Mouse (Mus musculus) hindbrain, embryonic 11.5 days (tissue): ENCODE measurements around the gene Vasp. TPM values are rescaled to one million over a fixed set of nuclear protein-coding genes. Genes with fewer than 3 reads are reported as not detected.

Experiments used
- ATAC-seq: fragments of 200-750 bp; cut with Nextera tagmentation; 2 replicates; pipeline ENCODE4 v1.8.0; 2017; ENCODE audit warnings: mild to moderate bottlenecking, moderate TSS enrichment, moderate library complexity; ENCODE audit not compliant: low FRiP score
- DNase-seq: peaks from one replicate; pipeline ENCODE4 v3.0.0-alpha.2; 2015; ENCODE audit warnings: low spot score
- H3K27ac ChIP-seq: fragments of 300-500 bp; sonication (generic); 2 replicates; pipeline ENCODE4 v1.5.1; 2014; ENCODE audit warnings: mild to moderate bottlenecking, low read depth, low read length
- H3K27me3 ChIP-seq: fragments of 300-500 bp; sonication (generic); 2 replicates; pipeline ENCODE4 v1.6.1; 2014; ENCODE audit warnings: mild to moderate bottlenecking, low read length, moderate library complexity, mixed read lengths; ENCODE audit not compliant: control insufficient read depth, insufficient read depth
- H3K36me3 ChIP-seq: fragments of 300-500 bp; sonication (generic); 2 replicates; pipeline ENCODE4 v1.6.1; 2014; ENCODE audit warnings: mild to moderate bottlenecking, low read length, moderate library complexity, mixed read lengths; ENCODE audit not compliant: control insufficient read depth, insufficient read depth
- H3K4me1 ChIP-seq: fragments of 300-500 bp; sonication (generic); replicated peaks from 2 replicates; pipeline ENCODE4 v1.6.1; 2014; ENCODE audit warnings: low read length, mixed read lengths; ENCODE audit not compliant: control insufficient read depth, insufficient read depth
- H3K4me2 ChIP-seq: fragments of 300-500 bp; sonication (generic); replicated peaks from 2 replicates; pipeline ENCODE4 v1.6.1; 2014; ENCODE audit warnings: mild to moderate bottlenecking, low read depth, low read length
- H3K4me3 ChIP-seq: fragments of 300-500 bp; sonication (generic); 2 replicates; pipeline ENCODE4 v1.5.1; 2014; ENCODE audit warnings: low read depth, low read length
- H3K9ac ChIP-seq: fragments of 300-500 bp; sonication (generic); 2 replicates; pipeline ENCODE4 v1.6.1; 2014; ENCODE audit warnings: low read depth, low read length
- H3K9me3 ChIP-seq: fragments of 300-500 bp; sonication (generic); 2 replicates; pipeline ENCODE4 v1.6.1; 2016; ENCODE audit warnings: low read length; ENCODE audit not compliant: control insufficient read depth
- WGBS: fragments of 180-500 bp; shearing (Covaris S2); extraction: QIAGEN DNeasy Blood & Tissue Kit; methylation state at CpG from one replicate; pipeline ENCODE4 v1.1.7; 2014; 5-methylcytosine and 5-hydroxymethylcytosine counted together
- polyA plus RNA-seq: library from polyadenylated mRNA; unstranded; fragments of >200 nt; fragmentation: Nextera tagmentation; extraction: Ambion mirVana; gene quantifications from 2 replicates; pipeline ENCODE4 v1.2.1, GENCODE M21; 2014

The Vasp gene
- polyA plus RNA-seq, 1 experiment from 2014 or later, result 29.2 TPM

GRCm38 (mm10) chr7:19228793-19229148 is 42.8 kb downstream of the Vasp start:
- 0% methylated on average over 14 of the region's 14 CpGs for WGBS
- Histone ChIP-seq H3K4me3 (peak overlapping the region; percentile 50), H3K36me3 (no peaks in the 10 kb centered on the region), H3K27me3 (no peaks in the 10 kb centered on the region), H3K27ac (peak overlapping the region; percentile 64; the same call in 1 of the 2 replicates), H3K9ac (peak overlapping the region; percentile 31), H3K9me3 (no peaks in the 10 kb centered on the region), H3K4me1 (peaks cover 6% of the 10 kb centered on the region), H3K4me2 (peak overlapping the region; percentile 54)
- DNase-seq (no peak), ATAC-seq (no peak)

- ATAC-seq (peak; percentile 95), DNase-seq (peak; percentile 100)
- Histone ChIP-seq H3K4me3 (peak within 1 kb of the TSS; percentile 50), H3K9ac (peak within 1 kb of the TSS; percentile 80), H3K27ac (peak within 1 kb of the TSS; percentile 98), H3K4me1 (peaks cover 6% of the 10 kb centered on the region), H3K27me3 (no peaks in the 10 kb centered on the region), H3K4me2 (peak within 1 kb of the TSS; percentile 80), H3K36me3 (no peaks in the 10 kb centered on the region), H3K9me3 (no peaks in the 10 kb centered on the region)
- WGBS, result under 1% methylated on average over 89 of the region's 91 CpGs
These were observed 43.5 kb downstream of the Vasp start, which contains the start of gene Opa3 for GRCm38 (mm10) chr7:19227883-19228792. TSS of gene Opa3 (plus strand) at chr7:19228334.

GRCm38 (mm10) chr7:19226817-19227797 is 44.5 kb downstream of the Vasp start:
- DNase-seq, result peak; percentile 59
- Histone ChIP-seq H3K4me1 (peaks cover 6% of the 10 kb centered on the region), H3K27ac (peak overlapping the region; percentile 98), H3K27me3 (no peaks in the 10 kb centered on the region), H3K4me2 (peak overlapping the region; percentile 80), H3K36me3 (no peaks in the 10 kb centered on the region), H3K9ac (peak overlapping the region; percentile 80), H3K4me3 (peak overlapping the region; percentile 50), H3K9me3 (no peaks in the 10 kb centered on the region)
- 21% methylated on average over 20 of the region's 20 CpGs for WGBS
- peak; percentile 36 for ATAC-seq

GRCm38 (mm10) chr7:19224933-19225332 is 46.7 kb downstream of the Vasp start:
- WGBS, result 78% methylated on average over 4 of the region's 4 CpGs
- no peaks in the 10 kb centered on the region for H3K36me3 ChIP-seq
- DNase-seq (no peak), ATAC-seq (no peak)
- H3K4me3 ChIP-seq, result no peak overlapping the region
- peaks cover 6% of the 10 kb centered on the region for H3K4me1 ChIP-seq
- H3K27ac ChIP-seq, result no peak overlapping the region
- no peaks in the 10 kb centered on the region for H3K9me3 ChIP-seq
- no peak overlapping the region for H3K4me2 ChIP-seq
- no peak overlapping the region for H3K9ac ChIP-seq
- H3K27me3 ChIP-seq, result no peaks in the 10 kb centered on the region

GRCm38 (mm10) chr7:19222875-19223274 is 48.7 kb downstream of the Vasp start:
- Histone ChIP-seq H3K9ac (no peak overlapping the region), H3K9me3 (no peaks in the 10 kb centered on the region), H3K4me1 (0 out of 2 replicates have a peak, but pooled peaks cover 2% of the 10 kb centered on the region), H3K27me3 (no peaks in the 10 kb centered on the region), H3K36me3 (no peaks in the 10 kb centered on the region), H3K27ac (no peak overlapping the region), H3K4me3 (no peak overlapping the region), H3K4me2 (no peak overlapping the region)
- WGBS, result 93% methylated on average over 14 of the region's 14 CpGs
- no peak for ATAC-seq
- DNase-seq, result no peak

GRCm38 (mm10) chr7:19222189-19222588 is 49.4 kb downstream of the Vasp start:
- Histone ChIP-seq H3K4me1 (0 out of 2 replicates have a peak, but pooled peaks cover 2% of the 10 kb centered on the region), H3K9ac (no peak overlapping the region), H3K9me3 (no peaks in the 10 kb centered on the region), H3K4me3 (no peak overlapping the region), H3K4me2 (no peak overlapping the region), H3K27me3 (no peaks in the 10 kb centered on the region), H3K36me3 (no peaks in the 10 kb centered on the region), H3K27ac (no peak overlapping the region)
- 95% methylated on average over 16 of the region's 16 CpGs for WGBS
- no peak for DNase-seq
- ATAC-seq, result no peak

GRCm38 (mm10) chr7:19220061-19220460 is 51.6 kb downstream of the Vasp start:
- WGBS, result 60% methylated on average over 3 of the region's 3 CpGs
- H3K27ac ChIP-seq, result no peak overlapping the region
- no peaks in the 10 kb centered on the region for H3K9me3 ChIP-seq
- H3K9ac ChIP-seq, result no peak overlapping the region
- DNase-seq, result no peak
- no peak overlapping the region for H3K4me3 ChIP-seq
- H3K27me3 ChIP-seq, result no peaks in the 10 kb centered on the region
- H3K4me2 ChIP-seq, result no peak overlapping the region
- ATAC-seq, result no peak
- H3K36me3 ChIP-seq, result no peaks in the 10 kb centered on the region
- no peaks in the 10 kb centered on the region for H3K4me1 ChIP-seq

- ATAC-seq, result no peak
- Histone ChIP-seq H3K27ac (no peak overlapping the region), H3K4me2 (no peak overlapping the region), H3K27me3 (no peaks in the 10 kb centered on the region; the same call in none of the 2 replicates), H3K4me1 (no peaks in the 10 kb centered on the region), H3K9ac (no peak overlapping the region), H3K9me3 (no peaks in the 10 kb centered on the region), H3K36me3 (no peaks in the 10 kb centered on the region), H3K4me3 (no peak overlapping the region)
- WGBS, result 16% methylated on average over 2 of the region's 3 CpGs
- DNase-seq, result no peak
These were observed 53.7 kb downstream of the Vasp start for GRCm38 (mm10) chr7:19217944-19218343.
